Mouse (Mus musculus) hindbrain, embryonic 13.5 days (tissue): ENCODE data around the gene Gm37419. TPM values are rescaled to one million over a fixed set of nuclear protein-coding genes. Genes with fewer than 3 reads are reported as not detected.
A peak's percentile ranks its signal among the peaks of the same experiment; 100 is the strongest.

Experiments used
- ATAC-seq: fragments of 200-750 bp; cut with Nextera tagmentation; 2 replicates; pipeline ENCODE4 v1.8.0; 2017; ENCODE audit warnings: moderate TSS enrichment; ENCODE audit not compliant: low FRiP score
- H3K27ac ChIP-seq: fragments of 300-500 bp; sonication (generic); 2 replicates; pipeline ENCODE4 v1.5.1; 2015; ENCODE audit warnings: inconsistent platforms, mild to moderate bottlenecking, moderate library complexity
- H3K27me3 ChIP-seq: fragments of 300-500 bp; sonication (generic); 2 replicates; pipeline ENCODE4 v1.6.1; 2015; ENCODE audit warnings: mild to moderate bottlenecking, inconsistent platforms
- H3K36me3 ChIP-seq: fragments of 300-500 bp; sonication (generic); 2 replicates; pipeline ENCODE4 v1.6.1; 2015; ENCODE audit warnings: mild to moderate bottlenecking, inconsistent platforms
- H3K4me1 ChIP-seq: fragments of 300-500 bp; sonication (generic); replicated peaks from 2 replicates; pipeline ENCODE4 v1.6.1; 2015; ENCODE audit warnings: inconsistent platforms
- H3K4me2 ChIP-seq: fragments of 300-500 bp; sonication (generic); 2 replicates; pipeline ENCODE4 v1.6.1; 2015; ENCODE audit warnings: inconsistent platforms, mild to moderate bottlenecking, moderate library complexity
- H3K4me3 ChIP-seq: fragments of 300-500 bp; sonication (generic); 2 replicates; pipeline ENCODE4 v1.5.1; 2015; ENCODE audit warnings: mild to moderate bottlenecking, inconsistent platforms
- H3K9ac ChIP-seq: fragments of 300-500 bp; sonication (generic); 2 replicates; pipeline ENCODE4 v1.6.1; 2015; ENCODE audit warnings: mild to moderate bottlenecking, inconsistent platforms
- H3K9me3 ChIP-seq: fragments of 300-500 bp; sonication (generic); 2 replicates; pipeline ENCODE4 v1.6.1; 2016; ENCODE audit warnings: inconsistent platforms
- WGBS: fragments of 180-500 bp; shearing (Covaris S2); methylation state at CpG from one replicate; pipeline ENCODE4 v1.1.7; 2015; 5-methylcytosine and 5-hydroxymethylcytosine counted together
- polyA plus RNA-seq: library from polyadenylated mRNA; unstranded; fragments of >200 nt; fragmentation: Nextera tagmentation; extraction: Ambion mirVana; gene quantifications from 2 replicates; pipeline ENCODE4 v1.2.1, GENCODE M21; 2015

Gm37419 gene
- polyA plus RNA-seq, 1 experiment from 2014 or later, result not detected

GRCm38 (mm10) chr16:23990161-23990970 lies 2.1 kb downstream of the Gm37419 start:
- peak overlapping the region; percentile 96 for H3K4me2 ChIP-seq
- WGBS, result 38% methylated on average over 11 of the region's 11 CpGs
- H3K36me3 ChIP-seq, result no peaks in the 10 kb centered on the region
- no peak for ATAC-seq
- H3K27ac ChIP-seq, result peak overlapping the region; percentile 98; the same call in 1 of the 2 replicates
- peak overlapping the region; percentile 65 for H3K4me3 ChIP-seq
- H3K4me1 ChIP-seq, result peaks cover 26% of the 10 kb centered on the region
- H3K27me3 ChIP-seq, result peaks cover 23% of the 10 kb centered on the region
- H3K9me3 ChIP-seq, result no peaks in the 10 kb centered on the region
- H3K9ac ChIP-seq, result peak overlapping the region; percentile 87

GRCm38 (mm10) chr16:23991170-23991569 lies 2.9 kb downstream of the Gm37419 start:
- H3K4me3 ChIP-seq, result no peak overlapping the region
- 1% methylated on average over 4 of the region's 4 CpGs for WGBS
- H3K27ac ChIP-seq, result no peak overlapping the region
- peaks cover 26% of the 10 kb centered on the region for H3K4me1 ChIP-seq
- H3K36me3 ChIP-seq, result no peaks in the 10 kb centered on the region
- no peak overlapping the region for H3K9ac ChIP-seq
- no peak overlapping the region for H3K4me2 ChIP-seq
- peaks cover 15% of the 10 kb centered on the region for H3K27me3 ChIP-seq
- ATAC-seq, result no peak
- no peaks in the 10 kb centered on the region for H3K9me3 ChIP-seq

GRCm38 (mm10) chr16:23991846-23992580 lies 3.7 kb downstream of the Gm37419 start:
- WGBS, result 89% methylated on average over 14 of the region's 14 CpGs
- no peak for ATAC-seq
- H3K9me3 ChIP-seq, result no peaks in the 10 kb centered on the region
- no peaks in the 10 kb centered on the region for H3K36me3 ChIP-seq
- H3K9ac ChIP-seq, result no peak overlapping the region
- H3K4me2 ChIP-seq, result no peak overlapping the region
- peaks cover 7% of the 10 kb centered on the region for H3K27me3 ChIP-seq
- no peak overlapping the region for H3K4me3 ChIP-seq
- peaks cover 20% of the 10 kb centered on the region for H3K4me1 ChIP-seq
- H3K27ac ChIP-seq, result no peak overlapping the region

GRCm38 (mm10) chr16:23993351-23994321 lies 5.4 kb downstream of the Gm37419 start:
- H3K9ac ChIP-seq, result no peak overlapping the region
- H3K9me3 ChIP-seq, result no peaks in the 10 kb centered on the region
- H3K4me2 ChIP-seq, result no peak overlapping the region
- peaks cover 5% of the 10 kb centered on the region; the same call in 1 of the 2 replicates for H3K27me3 ChIP-seq
- ATAC-seq, result no peak
- no peak overlapping the region for H3K4me3 ChIP-seq
- H3K27ac ChIP-seq, result no peak overlapping the region
- H3K4me1 ChIP-seq, result peaks cover 14% of the 10 kb centered on the region
- WGBS, result 60% methylated on average over 17 of the region's 17 CpGs
- no peaks in the 10 kb centered on the region for H3K36me3 ChIP-seq

GRCm38 (mm10) chr16:23996342-23996741 lies 8.1 kb downstream of the Gm37419 start:
- Histone ChIP-seq H3K36me3 (no peaks in the 10 kb centered on the region), H3K9me3 (no peaks in the 10 kb centered on the region), H3K4me1 (0 out of 2 replicates have a peak, but pooled peaks cover 1% of the 10 kb centered on the region), H3K9ac (no peak overlapping the region), H3K4me3 (no peak overlapping the region), H3K27ac (no peak overlapping the region), H3K4me2 (no peak overlapping the region), H3K27me3 (no peaks in the 10 kb centered on the region)
- ATAC-seq, result no peak
- WGBS, result 85% methylated on average over 7 of the region's 7 CpGs

GRCm38 (mm10) chr16:23997228-23997627 lies 8.9 kb downstream of the Gm37419 start:
- Histone ChIP-seq H3K4me1 (no peaks in the 10 kb centered on the region), H3K4me2 (no peak overlapping the region), H3K27ac (no peak overlapping the region), H3K9ac (no peak overlapping the region), H3K27me3 (no peaks in the 10 kb centered on the region), H3K36me3 (no peaks in the 10 kb centered on the region), H3K9me3 (no peaks in the 10 kb centered on the region), H3K4me3 (no peak overlapping the region)
- no peak for ATAC-seq
- WGBS, result 87% methylated on average over 3 of the region's 3 CpGs

- Histone ChIP-seq H3K9me3 (no peaks in the 10 kb centered on the region), H3K27me3 (no peaks in the 10 kb centered on the region), H3K27ac (no peak overlapping the region), H3K36me3 (no peaks in the 10 kb centered on the region), H3K4me2 (no peak overlapping the region), H3K4me1 (no peaks in the 10 kb centered on the region), H3K4me3 (no peak overlapping the region), H3K9ac (no peak overlapping the region)
- WGBS, result 90% methylated on average over 6 of the region's 6 CpGs
- no peak for ATAC-seq
Observed at GRCm38 (mm10) chr16:23997912-23998311, 9.6 kb downstream of the Gm37419 start.

- H3K4me1 ChIP-seq, result no peaks in the 10 kb centered on the region
- H3K36me3 ChIP-seq, result no peaks in the 10 kb centered on the region
- WGBS, result 83% methylated on average over 8 of the region's 8 CpGs
Observed at GRCm38 (mm10) chr16:24005928-24006327, 17.6 kb downstream of the Gm37419 start.

GRCm38 (mm10) chr16:24009891-24010290 lies 21.6 kb downstream of the Gm37419 start:
- ATAC-seq, result no peak
- H3K27ac ChIP-seq, result no peak overlapping the region
- H3K36me3 ChIP-seq, result no peaks in the 10 kb centered on the region
- H3K4me3 ChIP-seq, result no peak overlapping the region
- H3K9ac ChIP-seq, result no peak overlapping the region
- no peaks in the 10 kb centered on the region for H3K9me3 ChIP-seq
- H3K27me3 ChIP-seq, result no peaks in the 10 kb centered on the region
- H3K4me2 ChIP-seq, result no peak overlapping the region
- H3K4me1 ChIP-seq, result no peaks in the 10 kb centered on the region
- WGBS, result 90% methylated on average over 2 of the region's 2 CpGs

More at GRCm38 (mm10) chr16:24005928-24006327, 17.6 kb downstream of the Gm37419 start:
- no peaks in the 10 kb centered on the region for H3K9me3 ChIP-seq
- H3K27ac ChIP-seq, result no peak overlapping the region
- H3K9ac ChIP-seq, result no peak overlapping the region
- no peak overlapping the region for H3K4me3 ChIP-seq
- no peaks in the 10 kb centered on the region for H3K27me3 ChIP-seq
- ATAC-seq, result no peak
- no peak overlapping the region for H3K4me2 ChIP-seq

- Histone ChIP-seq H3K27me3 (no peaks in the 10 kb centered on the region), H3K36me3 (no peaks in the 10 kb centered on the region), H3K4me1 (no peaks in the 10 kb centered on the region), H3K4me3 (no peak overlapping the region), H3K4me2 (no peak overlapping the region), H3K9ac (no peak overlapping the region), H3K9me3 (no peaks in the 10 kb centered on the region), H3K27ac (no peak overlapping the region)
- WGBS, result 91% methylated on average over 3 of the region's 3 CpGs
- no peak for ATAC-seq
Observed at GRCm38 (mm10) chr16:24011306-24011705, 23.0 kb downstream of the Gm37419 start.

GRCm38 (mm10) chr16:24012066-24012465 lies 23.8 kb downstream of the Gm37419 start:
- no peak for ATAC-seq
- no peaks in the 10 kb centered on the region for H3K27me3 ChIP-seq
- no peaks in the 10 kb centered on the region for H3K9me3 ChIP-seq
- H3K36me3 ChIP-seq, result no peaks in the 10 kb centered on the region
- WGBS, result 60% methylated on average over 3 of the region's 3 CpGs
- no peak overlapping the region for H3K9ac ChIP-seq
- H3K27ac ChIP-seq, result no peak overlapping the region
- no peak overlapping the region for H3K4me3 ChIP-seq
- no peaks in the 10 kb centered on the region for H3K4me1 ChIP-seq
- no peak overlapping the region for H3K4me2 ChIP-seq

GRCm38 (mm10) chr16:24014378-24014777 lies 26.1 kb downstream of the Gm37419 start:
- Histone ChIP-seq H3K4me3 (no peak overlapping the region), H3K9me3 (no peaks in the 10 kb centered on the region), H3K9ac (no peak overlapping the region), H3K27ac (no peak overlapping the region), H3K4me1 (no peaks in the 10 kb centered on the region), H3K4me2 (no peak overlapping the region), H3K36me3 (no peaks in the 10 kb centered on the region), H3K27me3 (no peaks in the 10 kb centered on the region)
- WGBS, result 88% methylated on average over 3 of the region's 3 CpGs
- no peak for ATAC-seq
